Mouse (Mus musculus) lung, postnatal 0 days (tissue): ENCODE results near the gene Slc1a3.

ENCODE experiments used
- CTCF ChIP-seq: IDR thresholded peaks from 2 replicates; pipeline ENCODE4 v1.5.1; 2016; ENCODE audit warnings: antibody characterized with exemption, mild to moderate bottlenecking
- EP300 ChIP-seq: IDR thresholded peaks from 2 replicates; pipeline ENCODE4 v1.6.1; 2016; ENCODE audit warnings: antibody characterized with exemption, mild to moderate bottlenecking, control low read depth

DNA sequence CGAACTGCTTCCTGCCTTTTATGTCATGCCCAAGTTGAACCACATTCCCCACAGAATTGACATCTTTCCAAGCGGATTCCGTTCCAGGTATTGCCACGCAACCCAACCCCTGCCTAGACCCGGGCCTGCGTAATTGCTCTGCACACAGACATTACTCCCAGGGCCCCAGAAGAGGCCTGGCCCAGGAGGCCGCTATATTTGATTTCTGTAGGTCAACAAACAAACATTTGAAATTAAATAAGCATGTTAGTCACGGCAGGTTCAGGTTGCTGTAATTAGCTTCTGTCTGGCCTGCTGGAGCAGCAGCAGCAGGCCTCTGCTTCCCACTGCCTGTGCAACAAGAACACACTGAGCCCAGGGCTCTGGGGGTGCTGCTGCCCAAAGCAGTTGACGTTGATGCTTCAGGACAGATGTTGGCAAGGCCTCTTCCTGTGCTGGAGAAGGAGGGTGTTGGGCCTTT, 123.7 kb downstream of the Slc1a3 start:
- TF ChIP-seq CTCF, result no peak
- no peak for TF ChIP-seq EP300
